Mouse (Mus musculus) skeletal muscle tissue, adult 2 months (tissue): ENCODE results near the gene Bbc3.
"Not testable (repeated sequence)": the region's sequence is repeated elsewhere in the genome, so short reads cannot be mapped to it uniquely, and the experiment has no call there.

Experiments used
- DNase-seq: peaks from one replicate; pipeline ENCODE4 v3.0.0-alpha.2; 2012; ENCODE audit warnings: low read depth, low spot score

Bbc3 gene

GRCm38 (mm10) chr7:16308093-16308492, at the start of gene Bbc3:
Gene Bbc3 (plus strand): TSS chr7:16308393.
- DNase-seq = not testable (repeated sequence)

GRCm38 (mm10) chr7:16259110-16259590, 49.0 kb upstream of the Bbc3 start, which contains the start of gene C5ar1:
Gene C5ar1 (minus strand): TSS chr7:16259540.
- DNase-seq = peak; percentile 29

GRCm38 (mm10) chr7:16261097-16261496, 47.1 kb upstream of the Bbc3 start:
- no peak for DNase-seq

- DNase-seq = peak; percentile 67
Observed at GRCm38 (mm10) chr7:16263015-16263787, 45.0 kb upstream of the Bbc3 start.

GRCm38 (mm10) chr7:16263843-16264242, 44.4 kb upstream of the Bbc3 start:
- no peak for DNase-seq

GRCm38 (mm10) chr7:16265856-16266255, 42.3 kb upstream of the Bbc3 start:
- no peak for DNase-seq

- DNase-seq = not testable (repeated sequence)
Observed at GRCm38 (mm10) chr7:16266593-16266992, 41.6 kb upstream of the Bbc3 start.

GRCm38 (mm10) chr7:16271139-16271538, 37.1 kb upstream of the Bbc3 start:
- no peak for DNase-seq

GRCm38 (mm10) chr7:16272681-16273080, 35.5 kb upstream of the Bbc3 start:
- DNase-seq = no peak

- DNase-seq = peak; percentile 89
Observed at GRCm38 (mm10) chr7:16273081-16273765, 35.0 kb upstream of the Bbc3 start, which contains the start of gene Inafm1. Gene Inafm1 (minus strand): TSS chr7:16273617.

GRCm38 (mm10) chr7:16273766-16274140, 34.4 kb upstream of the Bbc3 start:
- DNase-seq = no peak

GRCm38 (mm10) chr7:16274922-16275890, 33.0 kb upstream of the Bbc3 start:
- DNase-seq = no peak

- no peak for DNase-seq
Observed at GRCm38 (mm10) chr7:16280721-16281120, 27.5 kb upstream of the Bbc3 start.

- DNase-seq = no peak
Observed at GRCm38 (mm10) chr7:16282334-16282733, 25.9 kb upstream of the Bbc3 start.

- no peak for DNase-seq
Observed at GRCm38 (mm10) chr7:16284001-16284400, 24.2 kb upstream of the Bbc3 start.

- no peak for DNase-seq
Observed at GRCm38 (mm10) chr7:16284904-16285303, 23.3 kb upstream of the Bbc3 start.

- no peak for DNase-seq
Observed at GRCm38 (mm10) chr7:16285450-16286025, 22.7 kb upstream of the Bbc3 start.

GRCm38 (mm10) chr7:16286026-16286961, 21.9 kb upstream of the Bbc3 start, which contains the start of gene Ccdc9:
Gene Ccdc9 (minus strand): TSS chr7:16286795.
- DNase-seq = peak; percentile 99

- no peak for DNase-seq
Observed at GRCm38 (mm10) chr7:16287016-16287415, 21.2 kb upstream of the Bbc3 start.

GRCm38 (mm10) chr7:16287791-16288190, 20.4 kb upstream of the Bbc3 start:
- DNase-seq = no peak
